ENCODE assay signal across 9 mouse cellular contexts in the genomic region with DNA sequence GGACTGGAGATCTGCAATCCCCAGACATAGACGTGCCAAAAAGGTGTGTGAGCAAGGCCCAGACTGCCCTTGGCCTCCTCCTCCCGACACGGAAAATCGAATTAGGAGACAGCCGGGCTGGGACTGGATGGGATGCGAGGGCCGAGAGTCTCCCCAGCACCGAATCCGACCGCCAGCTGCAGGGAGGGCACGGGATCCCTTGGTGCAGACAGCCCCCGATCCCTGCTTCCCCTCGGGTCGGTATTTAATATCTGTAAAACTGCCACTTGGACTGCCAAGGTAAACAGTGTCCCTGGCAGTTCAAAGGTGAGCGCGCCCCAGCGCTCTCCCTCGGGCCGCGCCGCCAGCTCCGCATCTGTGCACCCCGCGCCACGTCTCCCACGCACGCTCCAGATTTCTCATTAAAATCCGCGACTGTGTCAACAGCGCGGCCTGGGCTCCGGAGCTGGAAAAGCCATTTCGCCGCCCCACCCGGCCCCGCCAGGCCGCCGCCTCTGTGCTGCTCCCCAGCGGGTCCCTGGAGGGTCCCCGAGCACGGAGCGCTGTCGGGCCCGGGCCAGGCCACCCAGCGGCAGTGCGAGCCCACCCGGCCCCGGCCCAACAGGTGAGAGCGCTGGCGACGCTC. TPM values are rescaled to one million over a fixed set of nuclear protein-coding genes. Genes with fewer than 3 reads are reported as not detected.
A peak's percentile ranks its signal among the peaks of the same experiment; 100 is the strongest.
DNase-seq lines count a peak whose midpoint lies in the region; ATAC-seq and TF ChIP-seq lines count a peak whose summit lies in the region.
"Had no signal": no experiment of that assay in that cellular context is flagged by ENCODE, and none has a peak within 500 bp of the region (broad histone marks: within the 10 kb centered on the region; RNA-seq: fewer than 3 reads in every experiment).

No protein-coding gene starts in this region.

- peaks cover 10% of the 10 kb centered on the region for H3K27me3 ChIP-seq in heart, adult 2 months (ENCODE audit: control insufficient read depth, insufficient read depth, low read length)
- peaks cover 86% of the 10 kb centered on the region for H3K27me3 ChIP-seq in embryonic facial prominence, embryonic 10.5 days (replicated peaks; ENCODE audit: low read depth, poor library complexity, severe bottlenecking)
- peaks cover 16% of the 10 kb centered on the region for H3K27me3 ChIP-seq in intestine, postnatal 0 days (replicated peaks; ENCODE audit: control insufficient read depth, insufficient read depth, low read length)
- peaks cover 29% of the 10 kb centered on the region for H3K27me3 ChIP-seq in midbrain, embryonic 14.5 days (ENCODE audit: control insufficient read depth, insufficient read depth, low read length)

- peaks cover 5% of the 10 kb centered on the region; the same call in 1 of the 2 replicates for H3K9me3 ChIP-seq in embryonic facial prominence, embryonic 10.5 days
- H3K9me3 ChIP-seq in intestine, postnatal 0 days (ENCODE audit: control insufficient read depth) = no peaks in the 10 kb centered on the region
- H3K9me3 ChIP-seq in midbrain, embryonic 14.5 days (ENCODE audit: control insufficient read depth, low read length) = no peaks in the 10 kb centered on the region

- no peaks in the 10 kb centered on the region for H3K4me1 ChIP-seq in heart, adult 2 months (ENCODE audit: control insufficient read depth, insufficient read depth, low read length)
- peaks cover 36% of the 10 kb centered on the region for H3K4me1 ChIP-seq in embryonic facial prominence, embryonic 10.5 days
- H3K4me1 ChIP-seq in intestine, postnatal 0 days (replicated peaks; ENCODE audit: control insufficient read depth, insufficient read depth, low read length) = no peaks in the 10 kb centered on the region
- peaks cover 8% of the 10 kb centered on the region for H3K4me1 ChIP-seq in midbrain, embryonic 14.5 days (ENCODE audit: control insufficient read depth, insufficient read depth, low read length)

- no peak for TF ChIP-seq CTCF in heart, adult 2 months (IDR thresholded peaks at IDR 0.05)
- TF ChIP-seq CTCF in intestine, postnatal 0 days (IDR thresholded peaks at IDR 0.05; ENCODE audit: low read depth) = no peak

- no peak for TF ChIP-seq EP300 in heart, adult 2 months (IDR thresholded peaks at IDR 0.05; ENCODE audit: insufficient read depth, low read depth, low read length)

- intact Hi-C loops in heart, postnatal 14 days (cut with DNase I) = no loop called here
- intact Hi-C loops in heart, adult 2 months (cut with DNase I) = no loop called here

- H3K4me2 ChIP-seq in intestine, postnatal 0 days (replicated peaks; ENCODE audit: low read depth) = peak overlapping the region; percentile 72
- H3K4me2 ChIP-seq in midbrain, embryonic 14.5 days (ENCODE audit: low read length) = peak overlapping the region; percentile 90

- 4% methylated on average over 48 of the region's 51 CpGs for WGBS in heart, adult 2 months
- 1% methylated on average over 51 of the region's 51 CpGs for WGBS in embryonic facial prominence, embryonic 10.5 days
- WGBS in intestine, postnatal 0 days = 2% methylated on average over 51 of the region's 51 CpGs
- under 1% methylated on average over 51 of the region's 51 CpGs for WGBS in midbrain, embryonic 14.5 days

- DNase-seq in heart, postnatal 14 days = peak; percentile 2 to 6
- DNase-seq in heart, adult 2 months = no peak
- DNase-seq in embryonic facial prominence, embryonic 10.5 days (ENCODE audit: low spot score) = peak; percentile 59
- peak; percentile 72 for DNase-seq in midbrain, embryonic 14.5 days
- no peak for DNase-seq in cerebellum, adult 11-12 months
- DNase-seq in layer of hippocampus, adult 8-10 months (ENCODE audit: low spot score in 2 of 2) = no peak

- H3K4me3 ChIP-seq in heart, adult 2 months = no peak overlapping the region; the same call in 1 of the 2 replicates
- H3K4me3 ChIP-seq in embryonic facial prominence, embryonic 10.5 days = peak overlapping the region; percentile 57
- H3K4me3 ChIP-seq in intestine, postnatal 0 days (ENCODE audit: low read depth, low read length) = peak overlapping the region; percentile 41
- H3K4me3 ChIP-seq in midbrain, embryonic 14.5 days (replicated peaks; ENCODE audit: low read depth, low read length) = peak overlapping the region; percentile 42

- no peaks in the 10 kb centered on the region for H3K36me3 ChIP-seq in heart, adult 2 months (ENCODE audit: control insufficient read depth, insufficient read depth, low read length)
- H3K36me3 ChIP-seq in embryonic facial prominence, embryonic 10.5 days (replicated peaks) = no peaks in the 10 kb centered on the region
- no peaks in the 10 kb centered on the region for H3K36me3 ChIP-seq in intestine, postnatal 0 days (ENCODE audit: control insufficient read depth, insufficient read depth)
- no peaks in the 10 kb centered on the region for H3K36me3 ChIP-seq in midbrain, embryonic 14.5 days (ENCODE audit: control insufficient read depth, insufficient read depth, low read length)

- TF ChIP-seq POLR2A in heart, adult 2 months (IDR thresholded peaks at IDR 0.05; ENCODE audit: insufficient read depth, low read depth, low read length) = no peak

- peak; percentile 28; the same call in 1 of the 2 replicates for ATAC-seq in intestine, postnatal 0 days
- peak; percentile 76 for ATAC-seq in midbrain, embryonic 14.5 days (ENCODE audit: low FRiP score, low TSS enrichment)
- no peak for ATAC-seq in cerebellum, adult (ENCODE audit: insufficient number of reproducible peaks, low FRiP score, low TSS enrichment)

- no peaks in the 10 kb centered on the region for H3K79me2 ChIP-seq in heart, adult 2 months (replicated peaks; ENCODE audit: control insufficient read depth, insufficient read depth, low read length)

- H3K9ac ChIP-seq in heart, adult 2 months (ENCODE audit: low read depth, low read length) = no peak overlapping the region
- peak overlapping the region; percentile 22; the same call in 1 of the 2 replicates for H3K9ac ChIP-seq in intestine, postnatal 0 days (ENCODE audit: low read depth, low read length)
- H3K9ac ChIP-seq in midbrain, embryonic 14.5 days (replicated peaks; ENCODE audit: low read length) = peak overlapping the region; percentile 56

- no peak overlapping the region for H3K27ac ChIP-seq in heart, adult 2 months
- H3K27ac ChIP-seq in embryonic facial prominence, embryonic 10.5 days (replicated peaks) = peak overlapping the region; percentile 72
- H3K27ac ChIP-seq in intestine, postnatal 0 days (ENCODE audit: low read depth, low read length) = no peak overlapping the region
- no peak overlapping the region for H3K27ac ChIP-seq in midbrain, embryonic 14.5 days (replicated peaks; ENCODE audit: low read depth, low read length)

RNA-seq across cellular contexts. Expression of gene Gm12830, which starts 21.7 kb away (rescaled TPM):
- total RNA-seq in heart, postnatal 14 days (2021) = not detected
- total RNA-seq in heart, adult 2 months (2021) = not detected
- polyA plus RNA-seq in heart, adult 2 months (2012; rRNA removed) = not detected in 2 replicates
- polyA plus RNA-seq in embryonic facial prominence, embryonic 10.5 days (2016; fragmentation: Nextera tagmentation; extraction: Ambion mirVana) = 0.09 TPM in 1 of 2 replicates, not detected in the other
- polyA plus RNA-seq in intestine, postnatal 0 days (2015; fragmentation: Nextera tagmentation; extraction: Ambion mirVana) = not detected in 2 replicates
- not detected in 2 replicates for polyA plus RNA-seq in midbrain, embryonic 14.5 days (2014; fragmentation: Nextera tagmentation; extraction: Ambion mirVana)
- total RNA-seq in layer of hippocampus, adult 8-10 months (2022) = not detected
- polyA plus RNA-seq: gonadal fat pad, adult 2 months had no signal

Comparison
In these comparisons a context has a peak if more than half of its experiments do, and no peak if none do; other contexts are left out.
1. DNase-seq: peak in heart, postnatal 14 days (2 of 2), embryonic facial prominence, embryonic 10.5 days (single experiment) and midbrain, embryonic 14.5 days (single experiment); none in heart, adult 2 months (0 of 2), cerebellum, adult 11-12 months (single experiment) and layer of hippocampus, adult 8-10 months (0 of 2).